Mouse (Mus musculus): Measurements from ENCODE around the gene Pde4c.
A peak's percentile ranks its signal among the peaks of the same experiment; 100 is the strongest.

- TF ChIP-seq CTCF (IDR thresholded peaks at IDR 0.05; ENCODE audit: low read depth, low read length) (peak; percentile 88), POLR2A (IDR thresholded peaks at IDR 0.05; ENCODE audit: extremely low read depth, insufficient read depth, low read length) (no peak)
Measured at GRCm38 (mm10) chr8:70763354-70763753, 39.8 kb downstream of the Pde4c start.
